Mouse (Mus musculus): ENCODE results near the gene Tmem41b. TPM values are rescaled to one million over a fixed set of nuclear protein-coding genes. Genes with fewer than 3 reads are reported as not detected.
"Not testable (repeated sequence)": the region's sequence is repeated elsewhere in the genome, so short reads cannot be mapped to it uniquely, and the experiment has no call there.

The Tmem41b gene
- 68.5 and 73.6 TPM in 2 replicates for polyA plus RNA-seq (2016; fragmentation: Nextera tagmentation; extraction: Ambion mirVana)

DNA sequence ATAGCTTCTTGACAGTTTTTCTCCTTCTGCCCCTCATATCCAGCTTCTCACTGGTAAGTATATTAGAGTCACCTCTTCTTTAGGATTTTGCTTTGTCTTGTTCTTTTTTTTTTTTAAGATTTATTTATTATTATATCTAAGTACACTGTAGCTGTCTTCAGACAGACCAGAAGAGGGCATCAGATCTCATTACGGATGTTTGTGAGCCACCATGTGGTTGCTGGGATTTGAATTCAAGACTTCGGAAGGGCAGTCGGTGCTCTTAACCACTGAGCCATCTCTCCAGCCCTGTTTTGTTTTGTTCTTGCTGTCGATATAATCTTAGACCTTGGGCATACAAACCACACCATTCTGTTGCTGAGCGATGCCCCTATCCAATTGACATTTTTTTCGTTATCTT, at the start of gene Tmem41b:
Gene Tmem41b, minus strand, starts transcription at position 155 of the 400 bp plus-strand sequence.
- not testable (repeated sequence) for H3K9me3 ChIP-seq; H3K27me3 ChIP-seq (replicated peaks; ENCODE audit: low read depth, poor library complexity, severe bottlenecking); DNase-seq (ENCODE audit: low spot score)
- Histone ChIP-seq H3K4me3 (peak within 1 kb of the TSS; percentile 68), H3K36me3 (replicated peaks) (peaks cover 26% of the 10 kb centered on the region), H3K4me1 (peaks cover 13% of the 10 kb centered on the region), H3K27ac (replicated peaks) (peak within 1 kb of the TSS; percentile 82)
- 38% methylated on average over 6 of the region's 6 CpGs for whole genome bisulfite sequencing

DNA sequence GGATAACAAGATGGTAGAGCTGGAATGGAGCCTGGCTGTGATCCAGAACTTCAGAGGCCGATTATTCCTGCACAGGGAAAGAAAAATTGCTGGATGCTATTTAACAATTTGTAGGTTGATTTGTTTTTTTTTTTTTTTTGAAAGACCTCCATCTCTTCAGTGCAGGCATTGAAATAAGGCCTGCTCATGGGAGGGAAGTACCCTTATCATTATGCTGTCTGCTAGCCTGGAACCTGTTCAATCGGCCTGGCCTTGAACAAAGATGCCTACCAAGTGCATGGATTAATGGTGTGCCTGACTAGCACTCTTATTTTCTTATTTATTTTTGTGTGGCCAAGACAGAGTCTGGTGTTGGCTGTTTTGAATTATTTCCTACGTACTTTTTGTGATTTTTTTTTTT, 43.6 kb upstream of the Tmem41b start:
- DNase-seq (ENCODE audit: low spot score) = no peak
- Histone ChIP-seq H3K9me3 (no peaks in the 10 kb centered on the region), H3K4me1 (no peaks in the 10 kb centered on the region), H3K27ac (replicated peaks) (no peak overlapping the region), H3K27me3 (replicated peaks; ENCODE audit: low read depth, poor library complexity, severe bottlenecking) (no peaks in the 10 kb centered on the region), H3K4me3 (no peak overlapping the region), H3K36me3 (replicated peaks) (peaks cover 91% of the 10 kb centered on the region)
- WGBS = 91% methylated on average over 3 of the region's 3 CpGs

DNA sequence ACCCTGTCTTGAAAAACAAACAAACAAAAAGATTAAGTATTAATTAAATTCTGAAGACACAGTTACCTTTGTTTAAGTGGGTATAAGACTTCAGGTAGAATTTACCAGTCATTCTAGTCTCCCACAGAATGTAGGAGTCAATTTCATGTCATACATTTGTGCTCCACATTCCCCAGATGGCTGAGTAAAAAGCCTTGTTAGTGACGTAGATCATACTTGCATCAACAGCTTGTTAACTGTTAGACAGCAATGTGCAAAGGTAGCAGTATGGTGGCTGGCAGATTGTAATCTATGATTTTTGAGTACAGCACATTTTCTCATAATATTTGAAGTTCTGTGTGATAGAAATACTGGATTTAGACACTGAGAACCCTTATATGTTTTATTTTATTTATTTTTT, 42.1 kb upstream of the Tmem41b start:
- Histone ChIP-seq H3K4me1 (no peaks in the 10 kb centered on the region), H3K27ac (replicated peaks) (no peak overlapping the region), H3K4me3 (no peak overlapping the region), H3K36me3 (replicated peaks) (peaks cover 91% of the 10 kb centered on the region), H3K27me3 (replicated peaks; ENCODE audit: low read depth, poor library complexity, severe bottlenecking) (no peaks in the 10 kb centered on the region), H3K9me3 (peaks cover 7% of the 10 kb centered on the region; the same call in 1 of the 2 replicates)
- no peak for DNase-seq (ENCODE audit: low spot score)
- WGBS = 86% methylated on average over 1 of the region's 1 CpGs

DNA sequence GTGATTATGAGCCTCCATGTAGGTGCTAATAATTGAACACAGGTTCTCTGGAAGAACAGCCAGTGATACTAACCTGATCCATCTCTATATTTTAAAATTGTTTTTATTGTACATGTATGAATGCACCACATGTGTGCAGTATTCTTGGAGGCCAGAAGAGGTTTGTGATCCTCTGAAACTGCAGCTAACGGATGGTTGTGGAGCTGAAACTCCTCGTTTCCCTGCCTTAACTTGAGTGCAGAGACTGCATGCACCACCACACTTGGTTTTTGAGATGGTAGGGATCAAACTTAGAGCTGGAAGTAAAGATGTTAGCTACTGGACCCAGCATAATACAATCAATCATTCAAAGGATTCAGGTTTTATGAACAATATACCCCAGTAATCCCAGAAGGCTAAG, 39.9 kb upstream of the Tmem41b start:
- DNase-seq (ENCODE audit: low spot score) = no peak
- Histone ChIP-seq H3K9me3 (peaks cover 7% of the 10 kb centered on the region; the same call in 1 of the 2 replicates), H3K36me3 (replicated peaks) (peaks cover 90% of the 10 kb centered on the region), H3K4me1 (no peaks in the 10 kb centered on the region), H3K27ac (replicated peaks) (no peak overlapping the region), H3K4me3 (no peak overlapping the region), H3K27me3 (replicated peaks; ENCODE audit: low read depth, poor library complexity, severe bottlenecking) (no peaks in the 10 kb centered on the region)
- WGBS = 86% methylated on average over 2 of the region's 2 CpGs

DNA sequence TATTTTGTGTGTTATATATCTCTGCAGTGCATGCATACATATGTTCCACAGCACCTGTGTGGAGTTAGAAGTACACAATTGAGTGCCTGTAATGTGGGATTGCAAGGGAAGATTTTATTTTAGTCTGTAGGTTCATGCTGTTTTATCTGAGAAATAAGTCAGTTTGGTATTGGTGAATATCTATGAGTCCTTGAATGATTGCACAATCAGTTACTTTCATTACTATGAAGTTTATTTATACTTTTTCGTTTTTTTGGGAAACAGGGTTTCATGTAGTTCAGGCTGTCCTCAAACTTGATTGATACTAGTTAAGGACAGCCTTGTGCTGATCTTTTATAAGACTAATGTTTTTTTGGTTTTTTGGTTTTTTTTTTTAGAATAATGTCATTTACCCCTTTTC, 36.8 kb upstream of the Tmem41b start:
- H3K27ac ChIP-seq (replicated peaks) = no peak overlapping the region
- no peak overlapping the region for H3K4me3 ChIP-seq
- H3K27me3 ChIP-seq (replicated peaks; ENCODE audit: low read depth, poor library complexity, severe bottlenecking) = no peaks in the 10 kb centered on the region
- peaks cover 14% of the 10 kb centered on the region for H3K4me1 ChIP-seq
- peaks cover 65% of the 10 kb centered on the region for H3K36me3 ChIP-seq (replicated peaks)
- WGBS = 84% methylated on average over 1 of the region's 1 CpGs
- no peak for DNase-seq (ENCODE audit: low spot score)
- H3K9me3 ChIP-seq = peaks cover 7% of the 10 kb centered on the region; the same call in 1 of the 2 replicates

DNA sequence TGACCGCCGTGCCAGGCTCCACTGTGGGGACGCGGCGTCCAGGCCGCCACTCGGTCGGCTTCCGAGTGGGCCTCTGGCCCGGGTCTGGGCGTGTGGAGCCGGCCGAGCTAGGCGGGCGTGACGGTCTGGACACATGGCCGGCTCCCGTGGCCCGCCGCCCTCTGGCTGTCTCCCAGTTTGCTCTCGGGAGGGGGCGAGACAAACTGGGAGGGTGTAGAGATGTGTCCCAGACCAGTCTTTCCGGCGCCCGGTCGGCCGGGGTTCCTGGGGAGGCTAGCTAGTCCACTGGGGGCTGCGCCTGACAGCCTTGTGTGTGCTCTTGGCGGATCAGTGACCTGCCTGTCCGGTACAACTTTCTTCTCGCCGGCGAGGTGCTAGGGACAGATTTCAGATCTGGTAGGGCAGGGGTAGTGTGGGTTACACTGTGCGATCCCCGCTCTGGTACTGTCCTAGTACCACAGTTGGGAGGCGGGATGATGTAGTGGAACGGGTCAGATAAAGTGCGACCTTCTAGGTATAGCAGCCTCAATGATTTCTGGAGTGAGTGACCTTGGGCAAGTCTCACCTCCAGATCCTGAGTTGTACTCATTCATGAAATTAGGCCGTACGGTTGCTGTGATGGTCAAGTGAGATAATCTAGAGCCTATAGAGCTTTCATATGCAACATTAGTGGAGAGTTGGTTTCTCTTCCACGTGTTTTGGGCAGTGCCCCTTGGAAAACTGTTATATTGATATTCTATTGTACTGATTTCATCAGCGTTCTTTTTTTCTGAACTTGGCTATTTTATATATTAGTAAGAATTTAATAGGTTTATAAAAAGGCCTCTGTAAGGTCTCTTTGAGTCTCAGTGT, 32.1 kb upstream of the Tmem41b start:
- Histone ChIP-seq H3K27ac (replicated peaks) (peak overlapping the region; percentile 95), H3K4me1 (peaks cover 14% of the 10 kb centered on the region), H3K36me3 (replicated peaks) (peaks cover 28% of the 10 kb centered on the region), H3K27me3 (replicated peaks; ENCODE audit: low read depth, poor library complexity, severe bottlenecking) (no peaks in the 10 kb centered on the region), H3K4me3 (peak overlapping the region; percentile 97), H3K9me3 (no peaks in the 10 kb centered on the region)
- DNase-seq (ENCODE audit: low spot score) = no peak
- WGBS = under 1% methylated on average over 42 of the region's 42 CpGs

DNA sequence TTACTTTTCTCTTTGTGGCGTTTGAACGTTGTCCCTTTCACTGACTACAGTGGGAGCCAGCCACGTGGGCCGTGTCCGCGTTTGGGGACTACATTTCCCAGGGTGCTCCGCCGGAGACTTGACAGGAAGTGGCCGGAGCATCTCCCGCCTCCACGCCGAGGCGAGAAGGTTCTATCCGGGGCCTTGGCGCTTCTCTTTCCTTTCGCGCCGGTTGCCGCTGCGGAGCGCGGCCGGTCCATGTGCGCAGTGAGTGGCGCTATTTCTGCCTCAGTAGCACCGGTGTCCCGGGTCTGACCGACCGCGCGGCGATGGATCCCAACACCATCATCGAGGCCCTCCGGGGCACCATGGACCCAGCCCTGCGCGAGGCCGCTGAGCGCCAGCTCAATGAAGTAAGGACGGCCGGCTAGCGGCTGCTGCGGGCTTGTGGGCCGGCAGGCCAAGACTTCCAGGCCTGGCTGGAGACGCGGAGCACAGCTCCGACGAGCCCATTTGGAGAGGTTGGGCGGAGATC, 31.4 kb upstream of the Tmem41b start, which contains the start of gene Ipo7:
Gene Ipo7, plus strand, starts transcription at position 158 of the 514 bp plus-strand sequence.
- Histone ChIP-seq H3K4me3 (peak within 1 kb of the TSS; percentile 97), H3K27me3 (replicated peaks; ENCODE audit: low read depth, poor library complexity, severe bottlenecking) (no peaks in the 10 kb centered on the region), H3K27ac (replicated peaks) (peak within 1 kb of the TSS; percentile 95), H3K4me1 (peaks cover 14% of the 10 kb centered on the region), H3K36me3 (replicated peaks) (peaks cover 22% of the 10 kb centered on the region), H3K9me3 (no peaks in the 10 kb centered on the region)
- DNase-seq (ENCODE audit: low spot score) = peak; percentile 94
- under 1% methylated on average over 48 of the region's 48 CpGs for WGBS

DNA sequence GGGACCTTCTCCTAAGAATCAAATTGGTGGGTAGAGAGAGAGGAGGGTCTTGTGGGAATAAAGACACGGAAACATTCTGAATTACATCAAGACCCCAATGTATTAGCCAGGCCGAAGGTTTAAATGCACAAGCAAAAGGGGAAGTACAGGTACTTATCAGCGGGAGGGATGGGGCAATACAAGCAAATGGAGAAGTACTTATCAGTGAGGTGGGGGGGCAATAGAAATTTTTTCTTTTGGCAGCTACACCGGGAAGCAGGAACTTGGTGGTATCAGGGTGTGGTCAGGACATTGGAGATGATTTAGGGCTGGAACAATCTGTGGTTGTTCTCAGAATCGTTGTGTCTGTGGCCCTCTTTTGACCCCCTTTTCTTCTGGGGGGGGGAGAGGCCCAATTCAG, 27.5 kb upstream of the Tmem41b start:
- no peak overlapping the region for H3K27ac ChIP-seq (replicated peaks)
- H3K4me3 ChIP-seq = no peak overlapping the region
- DNase-seq (ENCODE audit: low spot score) = no peak
- H3K36me3 ChIP-seq (replicated peaks) = no peaks in the 10 kb centered on the region
- no peaks in the 10 kb centered on the region for H3K9me3 ChIP-seq
- 80% methylated on average over 5 of the region's 5 CpGs for WGBS
- H3K27me3 ChIP-seq (replicated peaks; ENCODE audit: low read depth, poor library complexity, severe bottlenecking) = no peaks in the 10 kb centered on the region
- H3K4me1 ChIP-seq = 0 out of 2 replicates have a peak, but pooled peaks cover 5% of the 10 kb centered on the region

DNA sequence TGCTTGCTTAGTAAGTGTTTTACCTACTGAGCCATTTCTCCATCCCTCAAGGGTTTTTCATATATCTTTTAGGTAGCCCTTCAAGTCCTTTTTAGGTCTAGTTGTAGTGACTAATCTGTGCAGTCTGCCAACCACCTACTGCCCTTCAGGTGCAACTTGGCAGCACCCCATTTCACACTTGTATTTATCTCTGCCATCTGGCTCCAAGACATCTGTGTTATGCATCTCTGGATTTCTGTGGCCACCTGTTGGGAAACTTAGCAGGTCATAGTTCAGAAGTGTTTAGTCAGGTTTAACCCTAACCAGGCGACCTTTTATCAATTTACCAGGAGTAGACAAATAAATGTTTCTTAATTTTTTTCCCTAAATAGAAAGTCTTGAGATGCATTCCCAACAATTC, 24.7 kb upstream of the Tmem41b start:
- 56% methylated on average over 1 of the region's 1 CpGs for WGBS
- Histone ChIP-seq H3K27me3 (replicated peaks; ENCODE audit: low read depth, poor library complexity, severe bottlenecking) (no peaks in the 10 kb centered on the region), H3K4me3 (no peak overlapping the region), H3K4me1 (no peaks in the 10 kb centered on the region), H3K36me3 (replicated peaks) (no peaks in the 10 kb centered on the region), H3K9me3 (no peaks in the 10 kb centered on the region), H3K27ac (replicated peaks) (no peak overlapping the region)
- no peak for DNase-seq (ENCODE audit: low spot score)

DNA sequence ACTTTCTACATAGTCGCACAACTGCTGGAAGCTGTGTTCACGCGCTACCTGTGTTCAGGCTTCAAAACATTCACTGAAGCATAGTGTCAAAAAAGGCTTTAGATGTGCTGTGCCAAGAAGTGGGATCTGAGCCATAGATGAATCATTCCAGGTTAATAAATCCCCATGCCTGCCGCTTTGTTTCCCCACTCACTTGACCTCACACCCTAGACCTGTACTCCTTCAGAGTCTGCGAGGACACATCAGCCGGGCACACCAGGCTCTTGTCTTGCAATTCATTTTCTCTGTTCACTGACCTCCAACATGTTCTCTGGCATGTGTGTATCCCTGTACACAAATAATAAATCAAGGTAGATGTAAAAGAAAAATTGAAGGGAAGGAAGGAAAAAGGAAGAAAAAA, 22.4 kb upstream of the Tmem41b start:
- Histone ChIP-seq H3K36me3 (replicated peaks) (no peaks in the 10 kb centered on the region), H3K9me3 (no peaks in the 10 kb centered on the region), H3K4me3 (no peak overlapping the region), H3K27ac (replicated peaks) (no peak overlapping the region), H3K4me1 (no peaks in the 10 kb centered on the region), H3K27me3 (replicated peaks; ENCODE audit: low read depth, poor library complexity, severe bottlenecking) (no peaks in the 10 kb centered on the region)
- 92% methylated on average over 6 of the region's 6 CpGs for WGBS
- no peak for DNase-seq (ENCODE audit: low spot score)

DNA sequence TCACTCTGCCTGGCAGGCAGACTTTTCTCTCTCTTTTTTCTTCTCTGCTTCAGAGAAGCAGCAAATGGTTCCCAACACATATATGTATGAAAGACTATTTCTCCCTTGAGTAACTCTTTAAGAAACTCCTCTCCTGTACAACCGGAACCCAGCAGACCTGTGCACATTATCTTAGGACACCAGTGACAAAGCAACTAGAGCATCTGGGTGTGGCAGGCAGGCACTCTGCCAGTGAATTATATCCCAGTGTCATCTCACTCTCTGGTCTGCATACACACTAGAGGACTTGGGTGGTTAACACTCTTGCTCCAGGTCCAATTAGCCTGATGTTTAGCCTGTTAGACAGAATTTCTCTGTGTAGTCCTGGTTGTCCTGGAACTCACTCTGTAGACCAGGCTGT, 21.8 kb upstream of the Tmem41b start:
- H3K9me3 ChIP-seq = no peaks in the 10 kb centered on the region
- no peak overlapping the region for H3K27ac ChIP-seq (replicated peaks)
- 93% methylated on average over 1 of the region's 1 CpGs for WGBS
- no peaks in the 10 kb centered on the region for H3K27me3 ChIP-seq (replicated peaks; ENCODE audit: low read depth, poor library complexity, severe bottlenecking)
- no peaks in the 10 kb centered on the region for H3K36me3 ChIP-seq (replicated peaks)
- no peak for DNase-seq (ENCODE audit: low spot score)
- H3K4me1 ChIP-seq = no peaks in the 10 kb centered on the region
- no peak overlapping the region for H3K4me3 ChIP-seq

DNA sequence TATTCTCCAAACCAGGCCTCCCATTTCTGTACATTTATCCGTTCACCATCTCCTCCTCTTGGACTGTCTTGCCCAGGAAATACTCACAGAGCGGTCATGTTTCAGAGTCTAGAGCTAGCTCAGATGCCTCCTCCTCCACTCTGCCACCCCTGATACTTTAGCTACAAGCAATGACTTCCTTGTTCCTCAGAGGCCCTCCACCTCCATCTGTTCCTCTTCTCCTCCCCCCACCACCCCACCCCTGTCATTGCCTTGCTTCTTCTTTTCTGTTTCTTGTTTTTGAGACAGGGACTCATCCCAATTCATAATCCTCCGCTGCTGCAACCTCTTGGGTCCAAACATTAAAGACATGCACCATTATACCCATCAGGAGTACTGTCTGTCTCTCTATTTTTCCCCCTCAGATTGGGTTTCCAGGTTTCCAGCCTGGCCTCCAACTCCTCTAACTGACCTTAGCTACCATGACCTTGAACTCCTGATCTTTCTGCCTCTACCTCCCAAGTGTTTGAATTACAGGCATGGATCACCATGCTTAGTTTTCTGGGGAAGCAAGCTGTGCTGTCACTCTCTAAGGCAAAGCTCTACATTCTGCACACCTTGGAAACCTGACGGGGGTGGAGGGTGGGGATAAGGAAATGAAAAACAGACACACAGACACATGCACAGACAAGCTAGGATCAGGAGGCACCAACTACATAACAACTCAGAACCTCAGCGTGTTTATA, 19.9 kb upstream of the Tmem41b start:
- H3K27me3 ChIP-seq (replicated peaks; ENCODE audit: low read depth, poor library complexity, severe bottlenecking) = peaks cover 5% of the 10 kb centered on the region; the same call in 1 of the 2 replicates
- no peak for DNase-seq (ENCODE audit: low spot score)
- 75% methylated on average over 5 of the region's 5 CpGs for WGBS
- no peak overlapping the region for H3K27ac ChIP-seq (replicated peaks)
- peaks cover 7% of the 10 kb centered on the region for H3K4me1 ChIP-seq
- no peaks in the 10 kb centered on the region for H3K36me3 ChIP-seq (replicated peaks)
- no peaks in the 10 kb centered on the region for H3K9me3 ChIP-seq
- no peak overlapping the region for H3K4me3 ChIP-seq
